Mouse (Mus musculus) spleen, postnatal 10 days (tissue): Measurements from ENCODE around the gene Zfp30.

Experiments used
- DNase-seq, 2 experiments: peaks; one replicate each; pipeline ENCODE4 v3.0.0; 2021 to 2022; ENCODE audit warnings: low spot score in 2 of 2

Gene Zfp30

DNA sequence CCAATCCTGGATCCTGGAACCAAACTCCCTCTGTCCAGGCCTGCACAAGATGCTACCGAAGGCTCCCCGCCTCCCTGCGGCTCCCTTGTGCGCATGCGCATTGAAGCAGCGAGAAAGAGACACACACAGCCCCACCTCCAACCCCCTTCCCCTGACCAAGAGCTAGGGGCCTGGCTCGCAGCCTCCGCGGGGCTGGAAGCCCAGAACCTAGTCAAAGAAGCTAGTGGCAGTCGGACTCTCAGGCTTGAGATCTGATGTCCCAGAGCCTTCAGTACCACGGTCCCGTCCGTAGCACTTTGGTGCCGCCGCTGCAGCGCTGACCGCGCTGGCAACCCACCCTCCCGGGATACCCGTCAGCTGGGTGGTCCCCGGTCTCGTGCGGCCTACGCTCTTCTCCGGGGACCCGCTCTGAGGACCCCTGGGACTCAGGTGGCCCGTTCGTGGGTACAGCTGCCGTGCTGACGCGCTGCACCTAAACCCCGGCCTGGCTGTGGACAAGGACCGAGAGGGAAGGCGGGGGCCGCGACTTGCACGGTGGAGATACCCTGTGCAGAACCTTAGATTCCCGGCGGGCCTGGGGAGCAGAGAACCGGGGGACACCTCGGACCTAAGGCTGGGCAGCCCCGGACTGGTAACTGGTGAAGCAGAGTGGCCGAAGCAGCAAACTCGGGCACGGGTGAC, at the start of gene Zfp30:
Zfp30 (plus strand) TSS at position 128 of the 681 bp plus-strand sequence.
- DNase-seq: peak; percentile 47 to 65

DNA sequence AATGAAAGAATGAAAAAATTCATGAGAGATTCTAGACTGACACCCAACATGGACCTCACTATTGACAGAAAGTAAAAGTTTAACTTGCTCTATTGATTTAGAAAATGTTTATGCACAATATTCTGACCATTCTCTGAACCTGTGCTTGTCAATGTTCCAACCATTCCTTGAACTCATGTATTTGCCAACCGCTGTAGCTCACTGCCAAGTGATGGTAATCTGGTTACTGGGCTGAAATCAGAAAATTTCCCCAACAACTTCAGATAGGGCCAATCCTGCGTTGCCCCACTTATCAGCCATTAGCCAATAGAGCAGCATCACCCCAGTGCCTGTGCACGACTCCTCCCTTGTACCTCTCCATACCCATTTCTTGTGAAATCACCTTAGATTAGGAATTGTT, 41.5 kb upstream of the Zfp30 start:
- DNase-seq: no peak

DNA sequence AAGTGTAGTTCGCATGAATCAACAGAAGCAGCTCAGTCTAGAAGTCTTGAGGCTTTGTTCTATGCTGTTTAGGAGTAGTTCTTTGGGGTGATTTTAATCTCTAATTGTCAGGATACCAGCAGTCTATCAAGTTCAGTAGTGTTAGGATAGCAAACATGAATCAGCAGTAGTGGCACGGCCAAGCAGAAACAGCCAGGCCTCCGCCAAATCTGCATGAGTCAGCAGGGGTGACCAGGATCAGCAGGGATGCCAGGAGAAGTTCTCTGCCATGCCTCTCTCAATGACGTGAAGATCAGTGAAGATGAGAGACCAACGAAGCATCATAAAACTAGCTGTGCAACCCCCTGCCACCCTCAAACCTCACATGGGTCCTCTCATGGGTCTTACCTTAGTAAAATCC, 23.3 kb upstream of the Zfp30 start:
- no peak for DNase-seq

DNA sequence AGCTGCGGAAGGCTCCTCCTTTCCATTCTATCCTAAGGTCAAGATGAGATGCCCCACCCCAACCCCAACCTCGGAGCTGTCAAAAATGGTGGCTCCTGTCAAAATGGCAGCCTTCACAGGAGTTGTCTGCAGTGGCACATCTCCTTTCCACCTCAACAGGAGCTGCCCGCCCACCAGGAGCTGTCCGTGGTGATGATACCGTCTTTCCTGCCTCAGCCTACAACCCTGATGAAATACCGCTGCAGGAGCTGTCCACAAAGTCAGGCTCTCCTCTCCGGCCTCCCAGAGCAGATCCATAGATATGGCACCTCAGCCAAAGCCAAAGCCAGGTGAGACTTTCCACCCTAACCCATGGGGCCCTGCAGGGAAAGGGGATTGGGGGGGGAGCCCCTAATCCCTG, 19.1 kb upstream of the Zfp30 start:
- DNase-seq: no peak

DNA sequence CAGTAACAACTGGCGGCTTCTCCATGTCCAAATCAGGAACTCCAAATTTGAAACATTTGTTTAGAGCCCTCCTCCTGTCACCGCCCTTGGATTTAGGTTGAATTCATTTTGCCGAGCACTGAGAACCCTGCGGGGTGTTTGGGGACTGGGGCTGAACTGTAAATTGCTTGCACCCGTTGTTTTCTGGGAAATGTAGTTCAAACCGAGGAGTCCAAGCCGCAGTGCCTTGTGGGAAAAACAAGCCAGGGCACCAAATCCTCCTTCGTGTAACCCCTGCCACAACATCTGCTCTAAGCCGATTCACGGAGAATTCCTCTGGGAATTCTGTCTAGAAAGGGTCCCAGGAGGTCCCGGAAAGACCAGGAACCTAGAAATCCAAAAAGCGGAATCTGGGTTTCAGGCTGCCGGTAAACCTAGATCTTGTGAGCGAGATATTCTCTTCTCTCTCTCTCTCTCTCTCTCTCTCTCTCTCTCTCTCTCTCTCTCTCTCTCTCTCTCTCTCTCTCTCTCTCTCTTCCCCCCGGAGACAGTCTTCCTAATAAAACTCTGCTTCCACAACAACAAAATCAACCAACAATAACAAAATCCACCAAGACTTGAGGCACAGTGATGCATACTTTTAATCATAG, 16.6 kb upstream of the Zfp30 start:
- peak; percentile 74 to 87 for DNase-seq

DNA sequence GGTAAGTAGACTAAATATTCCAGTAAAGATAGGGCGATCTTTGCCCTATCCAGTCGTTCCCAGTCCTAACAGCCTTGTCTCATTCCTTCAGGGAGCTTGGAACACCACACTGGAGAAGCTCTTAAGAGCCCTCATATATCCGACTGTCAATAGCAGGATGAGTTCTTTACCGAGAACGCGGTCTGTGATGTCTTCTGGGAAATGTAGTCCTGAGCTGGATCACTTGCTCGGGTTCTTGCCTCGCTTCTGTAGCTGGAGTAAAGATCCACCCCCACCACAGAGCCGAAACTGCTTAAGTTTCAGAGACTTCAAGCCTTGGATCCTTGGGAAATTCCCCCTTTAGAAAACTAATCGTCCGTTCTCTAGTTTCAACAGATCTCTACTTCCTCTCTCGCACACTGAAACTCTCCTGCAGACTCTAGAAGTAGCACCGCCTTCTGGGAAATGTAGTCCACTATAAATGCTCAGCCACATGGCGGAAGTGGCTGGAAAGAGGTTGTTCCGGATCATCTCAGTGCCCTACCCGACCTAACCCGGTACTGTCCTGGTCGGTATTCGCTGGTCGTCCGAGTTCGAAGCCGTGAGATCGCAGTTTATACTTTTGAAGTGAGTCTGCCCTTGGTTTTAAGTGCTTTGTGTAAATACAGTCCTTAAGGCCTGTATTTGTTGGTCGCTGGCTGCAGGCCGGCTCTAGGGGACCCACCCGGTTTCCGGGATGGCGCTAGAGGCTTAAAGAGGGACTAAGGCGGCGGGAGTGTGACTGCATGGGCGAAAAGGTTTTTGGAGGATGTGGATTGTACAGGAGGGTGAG, 15.5 kb upstream of the Zfp30 start, which contains the start of gene Zfp84:
Zfp84 (plus strand) TSS at position 463 of the 811 bp plus-strand sequence.
- peak; percentile 78 to 84 for DNase-seq

DNA sequence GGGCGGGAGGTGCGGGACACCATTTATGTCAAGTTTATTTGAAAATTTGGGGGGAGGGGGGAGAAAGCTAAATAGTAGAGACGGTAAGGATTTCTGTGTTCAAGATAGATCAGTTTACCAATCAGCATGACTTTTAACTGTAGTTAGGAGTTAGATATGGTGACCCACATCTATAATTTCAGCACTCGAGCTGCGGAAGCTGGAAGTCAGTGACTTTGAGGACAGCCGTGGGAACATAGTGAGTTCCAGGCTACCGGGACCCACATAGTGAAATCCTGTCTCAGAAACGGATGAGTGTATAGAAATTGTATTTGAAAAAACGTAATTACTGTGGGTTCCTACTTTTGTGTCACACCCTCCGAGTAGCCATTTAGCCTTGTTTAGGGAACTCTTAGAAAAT, 14.8 kb upstream of the Zfp30 start:
- no peak for DNase-seq

DNA sequence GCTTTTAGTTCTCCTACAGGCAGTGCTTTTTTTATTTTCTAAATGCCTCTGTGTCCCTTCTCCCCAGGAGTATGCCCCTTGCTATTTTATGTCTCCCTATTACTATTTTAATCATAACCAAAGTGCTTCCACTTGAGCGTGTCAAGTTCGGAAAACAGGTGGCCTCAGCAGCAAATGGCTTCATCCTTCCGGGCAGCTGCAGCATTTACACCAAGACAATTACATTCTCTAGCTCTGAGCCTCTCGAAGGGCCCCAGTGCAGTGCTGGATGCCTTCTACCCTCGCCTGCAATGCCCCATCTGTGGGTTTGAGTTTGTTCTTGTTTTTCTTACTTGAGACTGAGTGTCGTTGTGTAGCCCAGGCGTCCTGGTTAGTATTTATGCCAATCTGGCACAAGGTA, 10.3 kb upstream of the Zfp30 start:
- DNase-seq: peak in 1 of 2 experiments; percentile 7

DNA sequence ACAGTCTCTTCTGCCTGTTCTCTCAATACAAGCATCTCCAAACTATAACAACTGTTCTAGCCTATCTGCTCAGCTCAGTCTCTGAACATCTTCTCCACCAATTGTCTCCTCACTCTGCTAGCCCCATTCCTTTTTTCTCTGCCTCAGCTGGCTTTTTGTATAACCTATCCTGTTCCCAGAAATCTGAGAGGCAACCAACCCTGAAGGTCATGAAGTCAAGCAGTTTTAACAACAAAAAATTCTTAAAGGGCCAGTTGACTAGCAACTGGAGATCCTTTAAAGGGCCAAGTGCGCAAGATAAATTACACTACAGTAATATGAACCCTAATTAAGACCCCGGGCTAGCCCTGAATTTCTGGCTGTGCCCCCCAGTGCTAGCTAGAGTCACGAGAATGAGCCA, 9.4 kb upstream of the Zfp30 start:
- DNase-seq: no peak

DNA sequence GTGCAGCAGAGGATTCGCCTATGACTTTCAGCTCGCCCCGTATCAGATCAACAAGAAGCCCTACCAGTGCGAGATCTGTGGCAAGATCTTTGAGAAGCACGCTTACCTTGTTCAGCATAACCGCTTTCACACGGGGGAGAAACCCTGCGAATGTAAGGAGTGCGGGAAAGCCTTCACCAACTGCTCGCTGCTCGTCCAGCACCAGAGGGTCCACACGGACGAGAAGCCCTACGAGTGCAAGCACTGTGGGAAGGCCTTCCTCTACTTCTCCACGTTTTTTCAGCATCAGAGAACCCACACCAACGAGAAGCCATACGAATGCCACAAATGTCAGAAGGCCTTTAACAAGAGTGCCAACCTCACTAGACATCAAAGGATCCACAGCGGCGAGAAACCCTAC, 7.2 kb upstream of the Zfp30 start:
- DNase-seq: no peak

DNA sequence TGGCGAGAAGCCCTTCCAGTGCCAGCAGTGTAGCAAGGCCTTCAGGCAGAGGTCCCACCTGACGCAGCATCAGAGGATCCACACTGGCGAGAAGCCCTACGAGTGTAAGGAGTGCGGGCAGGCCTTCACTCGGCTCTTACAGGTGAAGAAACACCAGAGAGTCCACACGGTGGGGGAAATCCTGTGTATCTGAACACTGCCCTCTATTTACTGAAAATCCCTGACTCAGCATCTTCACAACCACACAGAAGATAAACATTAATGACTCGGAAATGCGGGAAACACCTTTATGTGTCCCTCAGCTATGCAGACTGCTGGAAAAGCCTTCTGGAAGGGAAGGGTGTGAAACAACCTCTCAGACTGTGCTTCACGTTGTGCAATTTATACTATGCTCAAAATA, 6.4 kb upstream of the Zfp30 start:
- no peak for DNase-seq

DNA sequence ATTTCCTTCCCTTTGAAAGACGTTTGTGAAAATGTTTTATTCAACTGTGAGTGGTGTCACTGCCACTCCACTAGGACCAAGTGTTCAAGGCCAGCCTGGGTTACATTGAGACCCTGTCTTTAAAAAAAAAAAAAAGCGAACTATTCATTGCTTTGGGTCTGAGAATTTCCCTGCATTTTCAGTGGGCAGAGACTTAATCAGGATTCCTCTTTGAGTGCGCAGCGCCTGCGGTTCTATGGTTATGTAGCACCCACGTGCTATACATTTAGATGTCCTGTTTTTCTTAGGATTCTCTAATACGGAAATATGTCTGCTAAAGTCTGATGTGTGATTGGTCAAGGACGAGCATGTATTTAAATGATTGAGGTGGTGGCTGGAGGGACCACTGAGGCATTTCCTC, 1.2 kb downstream of the Zfp30 start:
- no peak for DNase-seq

DNA sequence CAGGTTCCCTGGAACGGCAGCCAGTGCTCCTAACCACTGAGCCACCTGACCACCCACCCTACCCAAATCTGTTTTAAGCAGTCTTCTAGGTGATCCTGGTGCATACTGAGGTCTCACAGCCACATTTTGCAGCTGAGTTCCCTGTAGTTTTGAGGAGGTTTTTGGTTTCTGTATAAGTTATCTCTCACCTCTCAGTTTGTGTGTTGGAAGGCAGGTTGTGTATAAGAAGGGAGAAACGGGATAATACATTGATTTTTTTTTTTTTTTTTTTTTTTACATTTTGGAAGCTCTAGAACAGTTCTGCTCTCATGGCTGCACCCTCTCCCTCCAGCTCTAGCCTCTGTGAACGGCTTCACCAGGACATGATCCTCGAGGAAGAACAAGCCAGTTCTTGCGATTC, 2.1 kb downstream of the Zfp30 start:
- no peak for DNase-seq

DNA sequence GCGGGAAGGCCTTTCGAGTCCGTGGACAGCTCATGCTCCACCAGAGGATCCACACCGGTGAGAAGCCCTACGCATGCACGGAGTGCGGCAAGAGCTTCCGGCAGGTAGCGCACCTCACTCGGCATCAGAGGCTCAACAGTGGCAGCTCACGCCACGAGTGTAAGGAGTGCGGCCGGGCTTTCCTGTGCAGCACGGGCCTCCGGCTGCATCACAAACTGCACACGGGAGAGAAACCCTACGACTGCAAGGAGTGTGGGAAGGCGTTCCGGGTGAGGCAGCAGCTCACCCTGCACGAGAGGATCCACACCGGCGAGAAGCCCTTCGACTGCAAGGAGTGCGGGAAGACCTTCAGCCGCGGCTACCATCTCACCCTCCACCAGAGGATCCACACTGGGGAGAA, 9.1 kb downstream of the Zfp30 start:
- DNase-seq: no peak

DNA sequence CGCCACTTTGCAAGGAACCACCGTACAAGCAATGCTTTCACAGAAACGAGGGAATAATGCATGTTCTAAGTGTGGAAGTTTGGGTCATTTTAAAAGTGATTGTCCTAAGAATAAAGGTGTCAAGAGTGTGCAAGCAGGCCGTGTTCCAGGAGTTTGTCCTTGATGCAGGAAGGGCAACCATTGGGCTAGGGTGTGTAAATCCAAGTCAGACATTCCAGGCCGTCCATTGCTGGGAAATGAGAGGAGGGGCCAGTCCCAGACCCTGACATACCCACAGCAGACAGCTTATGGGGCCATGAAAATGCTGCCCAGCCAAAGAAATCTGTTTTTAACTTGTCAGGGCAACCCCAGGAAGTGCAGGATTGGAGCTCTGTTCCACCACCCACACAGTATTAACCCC, 23.2 kb downstream of the Zfp30 start:
- DNase-seq: no peak

DNA sequence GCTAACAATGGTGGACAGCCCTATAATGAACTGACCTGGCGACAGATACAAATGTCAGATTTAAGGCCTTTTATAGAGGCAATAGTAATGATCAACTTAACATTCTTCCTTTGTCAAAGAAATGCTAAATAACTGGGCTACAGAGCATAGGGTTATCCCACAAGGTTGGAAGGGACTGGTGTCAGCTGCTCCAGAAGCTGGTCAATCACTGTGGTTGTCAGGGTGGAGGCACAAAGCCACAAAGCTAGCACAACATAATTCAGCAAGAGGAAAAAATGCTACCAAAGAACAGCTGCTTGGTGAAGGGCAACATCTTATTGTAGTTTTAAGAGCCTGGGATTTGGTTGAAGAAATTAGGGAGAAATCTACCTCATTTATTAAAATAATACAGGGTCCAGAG, 28.4 kb downstream of the Zfp30 start:
- no peak for DNase-seq

DNA sequence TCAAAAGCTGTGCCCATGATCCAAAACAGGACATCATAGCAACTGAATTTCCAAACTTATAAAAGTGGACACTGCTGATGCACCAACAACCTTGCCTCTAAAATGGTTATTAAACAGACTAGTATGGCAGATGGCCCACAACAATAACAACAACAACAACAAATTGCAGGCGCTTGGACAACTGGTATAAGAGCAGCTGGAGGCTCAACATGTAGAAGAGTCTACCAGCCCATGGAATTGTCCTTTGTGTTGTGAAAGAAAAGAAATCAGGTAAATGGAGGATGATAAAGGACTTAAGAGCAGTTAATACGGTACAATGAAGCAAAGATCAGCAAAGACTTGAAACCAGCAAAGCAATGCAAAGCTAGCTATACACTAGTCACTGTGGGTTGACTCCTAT, 30.6 kb downstream of the Zfp30 start:
- DNase-seq: no peak

DNA sequence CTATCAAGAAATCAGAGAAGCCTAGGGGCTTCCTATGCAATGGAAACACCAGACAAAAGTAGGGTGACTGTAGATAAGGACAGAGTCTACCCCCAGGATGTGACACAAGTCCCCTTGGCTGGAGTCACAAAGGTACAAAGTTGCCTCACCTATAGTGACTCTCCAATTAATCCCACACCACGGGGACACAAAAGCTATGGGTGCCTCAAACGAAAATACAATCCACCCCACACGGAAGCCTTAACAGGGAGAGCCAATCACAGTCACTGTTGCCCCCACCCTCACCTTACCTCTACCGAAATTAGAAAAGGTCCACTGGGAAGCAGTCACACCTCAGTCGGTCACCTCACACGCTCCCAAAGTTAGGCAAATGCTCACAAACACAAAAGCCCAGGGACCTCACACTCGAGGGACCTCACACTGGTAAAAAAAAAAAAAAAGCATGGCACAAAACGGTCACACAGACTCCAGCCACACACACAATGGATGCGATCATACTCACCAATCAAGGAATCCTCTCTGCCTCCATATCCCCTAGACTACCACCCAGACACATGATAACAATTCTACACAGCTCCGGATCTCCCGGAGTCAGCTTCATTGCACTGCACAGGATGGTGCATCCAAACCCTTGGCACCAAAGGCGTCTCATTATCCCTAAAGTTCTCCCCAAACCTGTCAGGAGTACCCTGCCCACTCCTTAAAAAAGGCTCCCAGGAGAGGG, 31.4 kb downstream of the Zfp30 start:
- no peak for DNase-seq

DNA sequence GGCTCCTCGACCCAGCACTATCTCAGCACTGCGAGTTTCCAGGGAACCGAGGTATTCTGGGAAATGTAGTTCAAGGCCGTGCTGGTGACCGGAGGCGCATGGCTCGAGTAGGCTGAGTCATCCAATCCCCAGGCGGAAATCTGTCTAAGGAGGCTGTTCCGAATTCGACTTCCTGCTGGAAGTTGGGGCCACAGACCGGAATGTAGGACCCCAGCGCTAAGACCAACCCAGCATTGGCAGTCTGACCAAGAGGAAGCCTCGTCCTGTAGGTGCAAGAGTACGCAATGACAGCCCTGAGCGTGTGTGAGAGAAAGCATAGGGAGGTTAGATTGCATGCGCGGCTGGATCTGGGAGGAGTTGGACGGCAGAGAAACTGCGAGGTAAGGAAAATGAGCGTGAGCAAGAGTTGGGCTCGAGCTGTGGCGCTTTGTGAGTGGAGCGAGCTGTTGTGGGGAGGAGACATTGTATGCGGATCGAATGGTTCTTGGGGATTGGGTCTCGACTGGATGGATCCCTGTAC, 32.2 kb downstream of the Zfp30 start, which contains the start of gene Zfp790:
Zfp790 (plus strand) TSS at position 205 of the 520 bp plus-strand sequence.
- peak; percentile 64 to 83 for DNase-seq

DNA sequence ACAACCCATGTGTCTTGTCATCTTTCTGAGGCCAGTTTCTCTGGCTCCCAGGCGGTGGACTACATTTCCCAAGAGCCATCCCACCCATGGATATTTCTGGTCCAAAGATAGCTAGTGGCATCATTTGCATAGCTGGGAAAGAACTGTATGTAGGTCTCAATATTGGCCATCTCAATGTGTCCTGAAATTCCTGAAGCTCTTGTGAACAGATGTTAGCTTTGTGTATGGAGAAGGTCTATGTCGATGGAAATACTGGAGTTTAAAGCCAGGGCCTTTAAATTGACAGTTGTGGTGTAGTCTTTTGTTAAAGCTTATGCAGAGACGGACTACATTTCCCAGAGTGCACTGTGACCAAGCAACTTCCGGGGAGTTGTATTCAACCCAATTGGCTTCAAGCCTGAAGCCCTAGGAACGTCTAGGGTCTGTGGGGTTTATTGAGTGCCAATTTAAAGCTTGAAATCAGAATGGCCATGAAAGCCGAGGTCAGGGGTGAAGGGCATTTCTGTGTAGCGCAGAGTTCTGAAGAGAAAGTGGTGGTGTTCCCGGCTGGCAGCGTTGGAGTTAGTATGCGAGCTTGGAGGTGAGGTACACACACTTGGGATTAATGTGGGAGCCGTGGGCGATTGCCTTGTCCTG, 34.9 kb downstream of the Zfp30 start:
- peak; percentile 51 to 82 for DNase-seq

DNA sequence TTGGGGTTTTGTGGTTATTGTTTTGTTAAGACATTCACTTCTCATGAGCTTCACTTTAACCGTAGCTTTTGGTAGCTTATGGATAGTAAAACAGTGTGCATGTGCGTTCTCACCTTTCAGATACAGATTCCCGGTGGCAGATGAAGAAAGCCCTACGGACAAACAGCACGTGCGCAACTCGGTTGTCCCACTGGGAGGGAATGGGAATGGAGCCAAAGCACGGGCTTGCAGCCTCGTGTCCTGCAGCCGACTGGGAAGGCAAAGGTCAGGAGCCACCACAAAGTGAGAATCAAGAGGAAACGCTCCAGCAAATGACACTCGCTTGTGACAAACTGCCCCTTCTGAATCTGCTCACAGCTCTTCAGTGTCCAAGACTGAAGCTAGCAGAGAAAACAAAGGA, 44.2 kb downstream of the Zfp30 start:
- DNase-seq: no peak
